Mouse (Mus musculus) adrenal gland (tissue): ENCODE measurements at regions not wholly inside any gene's neighbourhood (a gene's known extent, or its start where the extent isn't known, plus 50 kb on each side); places are given as distances from the start of the nearest gene placed in this dataset.
"Not testable (repeated sequence)": the region's sequence is repeated elsewhere in the genome, so short reads cannot be mapped to it uniquely, and the experiment has no call there.

Source experiments
- intact Hi-C: fragments of 180-260 bp; cut with DNase I; formaldehyde crosslinking; loops from one replicate; pipeline ENCODE4 v1.15.1; 2025

DNA sequence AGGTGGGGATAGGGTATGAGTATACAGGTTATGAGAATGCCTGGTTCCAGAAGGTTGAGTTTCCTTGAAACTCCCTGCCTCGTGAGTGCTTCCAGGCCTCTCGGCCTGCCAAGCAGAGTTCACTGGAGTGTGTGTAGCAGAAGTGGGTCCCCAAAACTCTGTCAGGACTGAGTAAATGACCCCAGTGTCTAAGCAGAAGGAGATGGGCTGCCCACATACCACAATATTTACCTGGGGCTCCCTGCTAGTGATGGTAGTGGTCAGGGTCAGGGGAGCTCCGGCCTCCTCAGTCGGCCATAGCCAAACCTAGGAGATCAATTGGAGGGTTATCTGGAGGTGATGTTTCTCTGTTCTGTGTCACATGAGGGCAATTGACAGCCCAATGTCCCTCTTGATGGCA is 126.9 kb upstream of the Thpo start:
- intact Hi-C loops, result no loop called here

DNA sequence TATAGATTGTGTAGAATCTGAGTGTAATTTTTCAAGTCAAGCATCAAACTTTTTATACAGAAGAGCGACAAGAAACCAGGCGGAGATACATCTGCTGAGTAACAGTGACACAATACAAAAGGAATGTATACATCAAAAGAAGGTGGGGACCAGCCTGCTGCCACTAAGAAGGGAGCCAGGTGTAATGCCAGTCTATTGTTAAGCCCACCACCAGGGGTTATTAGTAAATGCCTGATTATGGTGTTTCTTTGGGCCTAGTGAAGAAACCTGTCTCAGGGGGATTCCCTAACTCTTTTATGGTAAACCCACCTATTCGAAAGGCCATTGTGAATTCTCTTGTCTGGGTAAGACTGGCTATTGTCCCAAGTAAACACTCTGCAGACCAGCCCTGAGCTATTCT is 126.3 kb upstream of the Thpo start:
- intact Hi-C loops, result not testable (repeated sequence)

DNA sequence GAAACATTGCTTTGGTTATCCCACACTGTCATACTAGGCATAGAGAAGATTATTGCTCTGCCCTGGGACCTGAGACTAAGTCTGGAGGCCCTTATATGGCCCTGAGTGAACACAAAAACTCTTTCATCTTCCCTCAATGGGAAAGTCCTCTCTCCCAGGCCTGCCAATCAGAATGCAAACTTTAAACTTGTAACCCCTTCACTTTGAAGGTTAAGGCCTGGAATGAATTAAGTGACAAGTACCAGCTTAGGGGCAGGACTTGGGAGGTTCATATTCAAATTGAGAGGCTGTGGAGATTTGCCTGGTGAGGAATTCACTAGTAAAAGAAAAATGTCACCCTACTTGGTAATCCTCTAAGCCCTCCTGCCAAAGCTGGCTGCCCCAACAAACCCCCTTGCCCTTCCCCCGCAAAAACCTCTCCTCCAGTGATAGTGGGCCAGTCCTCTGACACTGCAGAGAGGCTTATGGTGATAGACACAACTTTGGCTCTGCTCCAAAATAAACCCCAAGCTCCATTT is 120.4 kb upstream of the Thpo start:
- intact Hi-C loops, result no loop called here

DNA sequence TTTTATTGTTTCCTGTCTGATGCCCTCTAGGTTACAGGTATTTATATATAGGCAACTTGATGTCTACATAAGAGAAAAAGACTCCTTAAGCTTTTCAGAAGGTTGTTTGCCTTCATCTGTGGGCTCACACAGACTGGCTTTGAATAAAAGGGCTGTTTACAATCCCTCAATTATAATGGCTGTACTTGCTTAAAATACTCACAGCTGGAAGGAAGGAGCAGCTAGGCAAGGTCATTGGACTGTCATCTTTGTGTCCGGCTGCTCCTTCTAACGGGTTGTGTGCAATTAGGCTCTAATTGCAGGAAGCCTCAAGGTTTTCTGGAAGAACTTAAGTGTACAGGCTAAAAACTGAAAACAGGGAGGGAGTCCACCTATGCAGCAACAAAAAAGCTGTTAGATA is 103.8 kb upstream of the Thpo start:
- intact Hi-C loops, result no loop called here

DNA sequence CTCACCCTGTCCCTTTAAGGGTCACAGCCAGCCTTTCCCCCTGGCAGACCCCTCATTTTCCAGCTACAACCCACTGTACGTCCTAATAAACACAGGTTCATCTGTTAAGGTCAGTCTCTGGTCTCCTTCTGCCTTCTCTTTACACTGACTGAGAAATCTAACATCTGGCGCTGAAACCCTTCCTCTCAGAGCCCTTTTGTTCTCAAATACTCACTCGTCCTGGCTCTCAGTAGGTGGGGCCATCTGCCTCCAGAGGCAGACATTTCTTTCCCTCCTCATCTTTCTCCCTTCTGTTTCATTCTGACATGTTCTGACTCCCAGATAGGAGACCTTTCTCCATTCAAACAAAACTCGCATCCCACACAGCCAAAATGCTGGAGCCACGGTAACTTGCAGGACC is 102.6 kb upstream of the Thpo start:
- intact Hi-C loops, result no loop called here

DNA sequence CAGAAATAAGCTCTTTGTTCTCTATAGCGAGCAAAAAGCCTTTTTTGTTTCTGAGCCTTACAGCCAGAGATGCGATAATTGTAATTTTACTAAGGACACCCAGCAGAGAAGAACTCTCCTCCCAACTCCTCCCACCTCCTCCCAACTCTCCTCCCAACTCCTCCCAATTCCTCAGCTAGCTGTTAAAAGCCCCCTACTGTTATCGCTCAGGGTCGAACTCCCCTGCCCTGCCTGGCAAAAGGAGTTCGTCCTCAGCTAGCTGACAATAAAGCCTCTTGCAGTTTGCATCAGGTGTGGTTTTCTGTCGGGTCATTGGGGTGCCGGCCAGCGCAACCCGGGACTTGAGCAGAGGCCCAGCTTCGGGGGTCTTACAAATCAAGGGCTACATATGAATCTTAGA is 99.5 kb upstream of the Thpo start:
- intact Hi-C loops, result not testable (repeated sequence)

DNA sequence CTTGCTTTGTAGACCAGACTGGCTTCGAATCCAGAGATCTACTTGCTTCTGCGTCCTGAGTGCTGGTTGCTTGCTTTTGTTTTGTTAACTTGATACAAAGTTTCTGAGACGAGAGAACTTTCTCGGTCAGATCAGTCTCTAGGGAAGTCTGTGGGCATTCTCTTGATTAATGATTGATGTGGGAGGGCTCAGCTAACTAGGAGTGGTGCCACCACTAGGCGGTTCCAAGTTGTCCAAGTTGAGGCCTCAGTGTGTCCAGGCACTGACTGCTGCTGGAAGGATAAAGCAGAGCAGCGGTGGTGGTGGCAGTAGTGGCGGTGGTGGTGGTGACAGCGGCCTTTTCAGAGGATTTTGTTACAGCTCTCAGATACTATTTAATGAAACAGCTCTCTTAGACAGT is 99.0 kb upstream of the Thpo start:
- intact Hi-C loops, result no loop called here

DNA sequence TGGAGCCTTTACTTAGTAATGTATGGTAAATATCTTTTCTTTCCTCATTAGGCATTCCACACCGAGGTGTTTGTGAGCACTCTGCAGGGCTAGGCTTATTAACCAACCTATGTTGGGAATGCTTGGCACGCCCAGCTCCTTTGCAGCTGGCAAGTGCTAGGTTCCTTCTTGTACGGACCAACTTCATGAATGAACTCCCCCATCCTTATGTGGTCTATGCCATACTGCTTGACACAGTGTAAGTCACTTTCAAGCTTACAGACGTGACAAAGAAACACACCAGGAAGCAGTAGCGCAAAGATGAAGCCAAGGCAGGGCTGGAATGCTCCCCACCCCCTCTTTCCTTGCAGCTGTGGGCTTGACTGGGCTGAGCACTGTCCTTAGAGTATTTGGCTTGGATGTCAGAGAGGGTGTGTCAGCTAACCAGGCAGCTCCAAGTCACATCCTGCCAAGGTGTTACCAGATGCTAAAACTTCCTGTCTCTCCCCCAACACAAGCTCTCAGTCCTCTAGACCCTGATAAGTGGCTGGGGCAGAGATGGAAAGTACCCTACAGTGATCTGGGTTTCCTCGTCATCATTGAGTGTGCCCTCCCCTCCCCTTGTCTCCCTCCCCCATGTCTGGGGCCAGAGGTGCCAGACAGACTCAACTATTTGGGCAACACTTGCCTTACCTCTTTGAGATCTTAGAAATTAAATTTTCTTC is 95.6 kb upstream of the Thpo start:
- intact Hi-C loops, result no loop called here

DNA sequence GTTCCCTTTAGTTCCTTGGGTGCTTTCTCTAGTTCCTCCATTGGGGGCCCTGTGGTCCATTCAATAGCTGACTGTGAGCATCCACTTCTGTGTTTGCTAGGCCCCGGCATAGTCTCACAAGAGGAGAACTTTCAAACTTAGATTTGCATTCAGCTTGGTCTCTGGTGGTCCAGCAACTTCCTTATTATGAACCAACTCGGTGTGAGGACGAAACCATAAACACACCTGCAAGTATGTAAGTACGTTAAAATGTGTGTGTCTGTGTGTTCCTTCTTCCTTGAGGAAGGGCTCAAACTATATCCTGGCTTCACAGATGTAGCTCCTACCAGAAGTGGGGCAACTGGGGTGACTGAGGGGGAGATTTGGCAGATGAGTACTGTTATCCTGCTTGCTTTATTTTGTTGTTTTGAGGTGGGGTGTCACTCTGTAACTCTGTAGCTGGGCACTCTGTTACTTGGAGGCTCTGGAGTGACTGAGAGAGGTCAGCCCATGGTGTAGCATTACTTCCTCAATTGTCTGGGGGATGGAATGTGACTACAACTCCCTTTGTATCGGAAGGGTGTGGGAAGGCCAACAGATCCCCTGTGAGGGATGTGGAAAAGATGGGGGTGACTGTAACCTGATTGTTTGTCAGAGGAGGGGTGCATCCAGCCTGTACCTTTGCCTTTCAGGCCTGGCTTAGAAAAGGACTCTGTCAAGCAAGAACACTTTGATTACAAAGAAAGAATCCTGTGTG is 94.9 kb upstream of the Thpo start:
- intact Hi-C loops, result no loop called here

DNA sequence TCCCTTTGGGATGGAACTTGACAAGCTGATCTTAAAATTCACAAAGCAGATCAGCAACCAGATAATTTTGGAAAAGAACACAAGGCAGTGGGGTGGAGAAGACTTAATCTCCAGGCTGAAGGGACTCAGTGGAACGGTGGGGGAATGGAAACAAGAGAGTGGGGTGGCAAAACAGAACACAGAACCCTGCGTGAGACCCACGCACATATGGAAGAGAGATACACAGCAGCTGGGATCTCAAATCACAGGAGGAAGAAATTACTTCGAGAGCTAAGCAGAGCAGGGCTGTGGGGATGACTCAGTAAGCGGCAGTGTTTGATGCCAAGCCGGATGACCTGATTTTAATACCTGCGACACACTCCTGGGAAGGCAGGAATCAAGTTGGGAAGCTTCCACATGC is 89.9 kb upstream of the Thpo start:
- intact Hi-C loops, result no loop called here

DNA sequence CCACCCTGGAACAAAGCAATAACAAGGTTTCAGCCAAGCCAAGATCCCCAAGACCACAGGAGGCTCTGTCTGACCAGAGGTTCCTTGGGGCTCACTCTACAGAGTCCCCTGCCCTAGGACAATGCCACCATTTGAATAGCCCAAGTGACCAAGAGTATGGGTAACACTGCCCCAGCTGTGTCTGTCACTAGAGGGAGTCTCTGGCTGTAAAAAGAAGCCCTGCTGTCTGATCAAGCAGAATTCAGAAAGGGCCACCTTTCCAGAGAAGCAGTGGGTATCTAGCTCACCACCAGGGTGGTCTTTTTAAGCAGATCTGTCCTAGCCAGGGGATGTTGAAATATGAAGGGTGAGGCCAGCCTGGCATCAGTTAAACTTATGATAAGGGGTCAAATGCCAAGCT is 86.6 kb upstream of the Thpo start:
- intact Hi-C loops, result no loop called here

DNA sequence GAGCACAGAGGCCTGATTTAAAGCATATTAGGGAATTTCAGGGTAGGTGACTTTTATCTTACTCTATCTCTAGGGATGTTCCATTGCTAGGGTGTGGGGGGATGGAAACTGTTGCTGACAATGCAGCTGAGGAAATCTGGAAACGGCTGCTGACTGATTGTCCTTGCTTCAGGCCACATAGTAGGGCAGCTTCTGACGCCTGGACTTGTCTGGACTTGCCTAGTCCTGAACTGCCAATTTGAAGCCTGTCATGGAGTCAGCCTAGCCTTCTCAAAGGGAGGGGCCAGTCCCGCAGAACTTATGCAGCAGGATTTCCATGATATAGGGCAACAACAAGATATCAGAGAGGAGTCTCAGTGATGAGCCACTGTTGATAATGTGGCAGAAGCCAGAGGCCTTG is 85.3 kb upstream of the Thpo start:
- intact Hi-C loops, result no loop called here

DNA sequence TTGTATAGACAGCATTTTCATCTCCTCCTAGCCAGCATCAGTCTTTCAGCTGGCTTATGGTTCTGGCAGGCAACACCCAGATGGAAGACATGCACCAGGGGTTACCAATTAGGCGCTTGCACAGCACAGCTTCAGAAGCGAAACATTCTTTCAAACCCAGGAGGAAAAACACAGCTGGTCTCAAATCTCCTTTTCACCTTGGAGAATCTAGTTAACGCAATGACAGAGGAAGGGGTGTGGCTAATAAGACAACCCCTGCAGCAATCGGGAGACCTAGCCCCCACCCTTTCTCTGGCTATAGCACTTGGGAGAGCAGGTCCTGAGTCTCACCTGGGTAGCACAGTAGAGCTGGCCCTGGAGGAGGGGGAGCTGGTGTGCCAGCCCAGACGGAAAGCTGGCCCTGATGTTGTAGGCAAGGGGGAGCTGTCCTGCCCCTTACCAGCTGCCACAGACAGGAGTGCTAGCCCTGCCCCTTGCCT is 84.4 kb upstream of the Thpo start:
- intact Hi-C loops, result no loop called here

DNA sequence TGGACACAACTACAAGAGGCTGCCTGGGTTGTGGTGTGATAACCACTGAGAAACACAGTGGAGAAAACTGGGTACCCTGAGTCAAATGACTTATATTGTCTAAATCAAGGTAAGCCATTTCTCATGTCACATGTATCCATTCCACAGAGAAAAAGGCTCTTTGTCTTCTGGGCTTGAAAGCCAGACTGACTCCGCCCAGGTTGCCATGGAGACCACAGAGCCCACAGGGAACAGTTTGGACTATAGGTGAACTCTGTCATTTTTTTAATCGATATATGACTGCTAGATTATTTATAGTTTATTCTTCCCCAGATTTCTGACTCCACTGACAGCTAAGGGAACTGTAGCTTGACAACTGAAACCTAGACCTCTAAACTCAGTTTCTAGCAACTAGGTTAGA is 80.7 kb upstream of the Thpo start:
- intact Hi-C loops, result no loop called here

DNA sequence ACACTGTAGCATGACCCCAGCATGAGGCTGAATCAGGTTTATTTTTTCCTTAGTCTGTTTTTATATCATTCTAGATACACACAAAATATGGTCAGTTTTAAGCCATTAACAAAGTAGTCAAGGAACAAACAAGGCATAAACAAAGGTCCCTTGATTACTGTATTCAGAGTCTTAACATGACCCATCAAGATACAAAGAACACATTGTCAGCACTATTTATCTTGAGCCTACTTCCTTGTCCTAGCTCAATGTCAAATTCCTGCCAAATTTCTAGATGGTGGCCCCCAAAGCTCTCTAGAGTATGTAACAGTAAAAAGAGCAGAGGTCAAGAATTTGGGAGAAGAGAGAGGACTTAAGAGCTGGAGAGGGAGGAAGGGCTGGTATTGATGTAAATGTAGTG is 79.9 kb upstream of the Thpo start:
- intact Hi-C loops, result no loop called here

DNA sequence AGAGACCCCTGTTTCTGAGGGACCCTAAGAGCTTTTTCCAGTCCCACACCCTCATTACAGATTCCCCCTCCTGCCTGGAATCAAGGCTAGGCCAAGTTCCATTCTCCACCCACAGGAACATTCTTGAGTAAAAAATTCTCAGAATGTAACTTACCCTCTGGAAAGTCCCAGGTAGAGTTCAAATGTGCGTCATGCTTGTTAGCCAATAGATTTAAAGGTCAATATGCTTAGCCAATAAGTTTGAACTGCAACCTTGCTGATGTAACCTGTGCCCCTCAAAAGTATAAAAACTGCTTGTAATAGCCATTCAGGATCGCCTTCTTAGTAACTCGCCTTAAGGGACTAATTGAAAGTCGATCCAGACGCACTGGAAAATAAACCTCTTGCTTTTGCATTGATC is 77.7 kb upstream of the Thpo start:
- intact Hi-C loops, result not testable (repeated sequence)

DNA sequence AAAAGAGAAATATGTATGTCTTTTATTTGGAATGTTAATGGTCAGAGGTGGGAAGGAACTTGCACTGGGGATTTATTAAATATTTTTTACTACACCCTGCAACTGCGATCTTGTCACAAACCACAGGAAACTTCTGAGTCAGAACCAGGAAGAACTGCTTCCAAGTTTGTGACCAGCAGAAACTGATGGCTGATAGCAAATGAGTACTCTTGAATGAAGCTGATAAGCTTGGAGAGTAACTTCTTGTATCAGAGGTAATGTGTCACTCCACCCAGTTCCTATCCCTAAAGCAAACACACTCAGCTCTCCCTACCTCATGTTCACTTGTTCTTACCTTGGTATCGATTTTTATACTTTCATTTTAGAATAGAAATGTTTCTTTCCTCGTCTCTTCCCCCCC is 76.0 kb upstream of the Thpo start:
- intact Hi-C loops, result no loop called here

DNA sequence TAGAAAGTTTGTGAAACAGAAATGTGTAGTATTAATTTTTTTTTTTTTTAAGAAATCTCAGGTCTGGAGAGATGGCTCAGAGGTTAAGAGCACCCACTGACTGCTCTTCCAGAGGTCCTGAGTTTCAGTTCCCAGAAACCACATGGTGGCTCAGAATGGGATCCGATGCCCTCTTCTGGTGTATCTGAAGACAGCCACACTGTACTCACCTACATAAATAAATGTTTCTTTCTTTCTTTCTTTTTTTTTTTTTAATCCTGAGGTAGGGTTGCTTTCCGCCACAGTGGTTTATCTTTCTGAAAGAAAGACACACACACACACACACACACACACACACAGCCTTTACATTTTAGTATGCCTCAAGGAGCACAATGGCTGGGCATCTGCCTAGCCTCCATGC is 74.0 kb upstream of the Thpo start:
- intact Hi-C loops, result no loop called here

DNA sequence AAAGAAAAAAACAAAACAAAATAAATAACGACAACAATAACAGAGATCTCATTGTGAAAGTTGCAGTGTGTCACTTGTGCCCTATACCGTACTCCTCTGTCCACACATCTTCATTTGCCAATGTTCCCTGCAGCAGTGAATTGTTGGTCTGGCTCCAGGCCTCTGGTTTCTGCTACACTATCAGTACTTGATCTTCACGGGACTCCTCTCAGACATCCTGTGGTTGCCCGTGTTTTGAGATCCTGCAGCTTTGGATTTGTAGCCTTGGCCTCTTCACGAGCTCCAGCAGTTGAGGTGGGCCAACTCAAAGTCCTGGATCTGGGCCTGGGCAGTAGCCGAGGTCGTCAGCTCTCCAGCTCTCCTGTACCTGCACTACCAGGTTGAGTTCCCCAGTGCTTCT is 72.4 kb upstream of the Thpo start:
- intact Hi-C loops, result loop anchor here (2.0 kb wide), 1 partner anchor 88 kb away; no protein-coding TSS in a partner anchor

DNA sequence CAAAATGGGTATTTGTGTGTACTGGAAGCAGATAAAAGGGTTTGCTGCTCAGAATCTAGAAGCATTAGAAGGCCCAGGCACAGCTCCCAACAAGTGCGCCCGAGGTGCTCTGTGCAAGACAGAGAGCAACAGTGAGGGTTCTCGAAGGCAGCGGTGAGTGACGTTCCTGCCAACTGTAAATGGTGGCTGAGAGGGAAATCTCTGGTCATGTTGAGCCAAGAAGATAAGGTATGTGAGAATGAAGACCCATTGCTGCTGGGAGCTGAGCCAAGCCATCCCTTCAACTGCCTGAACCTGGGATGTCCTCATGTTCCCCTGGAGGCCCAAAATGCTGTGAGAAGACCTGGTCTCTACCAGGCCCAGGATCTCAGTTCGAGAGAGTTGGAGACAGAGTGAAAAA is 71.5 kb upstream of the Thpo start:
- intact Hi-C loops, result loop anchor here (2.0 kb wide), 1 partner anchor 89 kb away; no protein-coding TSS in a partner anchor

DNA sequence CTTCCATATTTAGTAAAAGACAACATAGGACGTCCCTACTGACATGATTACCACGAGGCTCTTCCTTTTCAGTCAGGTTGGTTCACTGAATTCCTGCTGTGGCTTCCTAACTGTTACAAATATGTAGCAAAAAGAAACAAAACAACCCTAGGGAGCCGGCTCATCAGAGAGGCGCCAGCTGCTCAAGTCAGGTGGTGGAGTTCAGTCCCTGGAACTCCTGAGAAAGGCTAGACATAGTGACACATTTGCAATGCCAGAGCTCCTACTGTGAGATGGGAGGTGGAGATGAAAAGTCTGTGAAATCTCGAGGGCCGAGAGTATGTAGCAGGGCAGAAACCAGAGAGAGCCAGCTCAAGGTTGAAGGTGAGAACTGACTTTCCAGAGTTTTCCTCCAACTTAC is 70.8 kb upstream of the Thpo start:
- intact Hi-C loops, result no loop called here

DNA sequence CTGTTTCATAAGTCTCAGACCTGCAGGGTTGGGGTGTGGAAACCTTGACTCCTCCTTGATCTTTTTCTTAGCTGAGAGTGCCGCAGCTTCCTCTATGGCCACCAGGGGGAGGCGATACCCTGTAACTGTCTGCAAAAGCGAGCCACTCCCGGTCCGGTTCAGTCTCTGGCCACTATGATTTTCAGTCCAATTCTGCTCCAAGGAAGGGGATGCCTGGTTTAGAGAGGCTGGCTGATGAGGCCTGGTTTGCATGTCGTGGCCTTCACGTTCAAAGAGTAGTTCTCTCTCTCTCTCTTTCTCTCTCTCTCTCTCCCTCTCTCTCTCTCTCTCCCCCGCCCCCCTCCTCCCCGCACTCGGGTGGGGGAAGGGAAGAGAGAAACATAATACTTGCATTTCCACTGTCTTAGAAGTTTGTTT is 70.3 kb upstream of the Thpo start:
- intact Hi-C loops, result no loop called here
